Mouse (Mus musculus) right cerebral cortex, postnatal 36 days (tissue): ENCODE measurements at regions not wholly inside any gene's neighbourhood (a gene's known extent, or its start where the extent isn't known, plus 50 kb on each side); places are given as distances from the start of the nearest gene placed in this dataset.

Experiments used
- DNase-seq, 2 experiments: peaks; one replicate each; pipeline ENCODE4 v3.0.0; 2022; ENCODE audit warnings: low spot score in 2 of 2, mixed read lengths in 1 of 2

- no peak for DNase-seq
Observed at GRCm38 (mm10) chr1:92340644-92341043, 133.0 kb downstream of the Ndufa10 start.

- no peak for DNase-seq
Observed at GRCm38 (mm10) chr1:92338589-92338988, 135.1 kb downstream of the Ndufa10 start.

DNA sequence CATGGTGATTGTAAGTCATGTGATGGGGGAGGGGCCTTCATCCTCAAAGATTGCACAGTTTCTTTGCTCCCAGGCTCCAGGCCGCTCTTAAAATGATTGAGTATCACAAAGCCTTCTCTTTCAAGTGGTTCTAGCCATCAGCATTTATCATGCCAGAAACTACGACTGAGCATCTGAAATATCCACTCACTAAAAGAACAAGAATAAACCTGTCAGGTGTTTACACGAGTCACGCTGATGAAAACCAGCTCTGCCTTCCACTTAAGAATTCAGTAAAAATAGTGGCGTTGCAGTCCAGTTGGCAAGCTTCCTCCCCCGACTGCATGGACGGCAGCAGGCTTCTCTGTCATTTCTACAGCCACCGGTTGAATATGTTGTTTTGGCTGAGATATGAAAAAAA is 136.2 kb downstream of the Ndufa10 start:
- DNase-seq = no peak

DNA sequence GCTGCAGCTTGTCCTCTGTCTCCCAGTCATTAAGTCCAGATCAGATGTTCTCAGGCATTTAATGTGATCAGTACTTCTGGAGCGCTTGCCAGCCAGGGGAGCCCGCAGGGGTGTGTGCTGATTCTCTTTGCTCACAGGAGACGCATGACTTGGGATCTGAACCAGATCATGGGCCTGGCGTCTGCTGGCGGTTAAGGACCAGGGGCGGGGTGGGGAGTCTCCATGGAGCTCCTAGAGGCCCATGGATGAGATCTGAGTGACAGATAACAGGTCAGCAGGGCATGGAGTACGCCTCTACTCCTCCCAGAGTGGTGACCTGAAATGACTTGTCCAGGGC is 136.7 kb upstream of the Hdac4 start:
- no peak for DNase-seq

- DNase-seq = no peak
Observed at GRCm38 (mm10) chr1:92331559-92332247, 136.2 kb upstream of the Hdac4 start.

GRCm38 (mm10) chr1:92330181-92330580 is 134.7 kb upstream of the Hdac4 start:
- no peak for DNase-seq

DNA sequence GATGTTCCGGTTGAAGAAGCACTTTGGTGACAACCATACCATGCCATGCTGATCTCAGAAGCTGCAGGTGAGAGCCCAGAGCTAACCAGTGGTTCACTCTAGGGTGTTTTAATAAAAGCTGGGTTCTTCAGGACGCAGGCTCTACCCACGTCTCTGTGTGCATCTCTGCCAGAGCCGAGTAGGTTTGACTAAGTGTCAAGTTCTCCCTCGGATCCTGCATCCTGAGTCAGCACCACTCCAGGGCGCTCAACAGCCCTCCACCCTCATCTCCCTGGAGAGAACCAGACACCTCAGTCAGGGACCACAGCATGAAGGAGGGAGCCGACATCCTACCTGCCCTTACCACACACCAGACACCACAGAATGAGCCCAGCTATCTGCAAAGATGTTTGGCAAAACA is 134.0 kb upstream of the Hdac4 start:
- no peak for DNase-seq

- DNase-seq = no peak
Observed at GRCm38 (mm10) chr1:92327141-92327540, 131.6 kb upstream of the Hdac4 start.

DNA sequence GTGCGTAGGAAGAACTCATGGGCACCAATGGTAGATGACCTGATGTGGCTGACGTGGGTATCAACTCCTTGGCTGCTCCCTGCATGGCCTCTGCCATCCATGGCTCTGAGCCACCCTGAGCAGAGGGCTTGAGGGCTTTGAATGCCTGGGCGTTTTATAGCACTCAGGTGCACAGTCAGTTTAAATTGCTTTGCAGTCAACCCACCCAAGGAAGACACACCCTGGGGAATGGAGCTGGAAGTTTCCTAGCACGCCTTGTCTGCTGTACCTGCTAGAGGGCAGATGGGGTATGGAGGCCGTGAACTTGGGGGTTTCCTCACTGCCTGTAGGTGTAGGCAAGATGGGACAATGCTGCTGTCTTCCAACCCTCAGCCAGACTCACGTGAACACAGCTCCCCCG is 129.8 kb upstream of the Hdac4 start:
- no peak for DNase-seq

- peak in 1 of 2 experiments; percentile 25 for DNase-seq
Observed at GRCm38 (mm10) chr1:92324091-92324950, 128.8 kb upstream of the Hdac4 start.

DNA sequence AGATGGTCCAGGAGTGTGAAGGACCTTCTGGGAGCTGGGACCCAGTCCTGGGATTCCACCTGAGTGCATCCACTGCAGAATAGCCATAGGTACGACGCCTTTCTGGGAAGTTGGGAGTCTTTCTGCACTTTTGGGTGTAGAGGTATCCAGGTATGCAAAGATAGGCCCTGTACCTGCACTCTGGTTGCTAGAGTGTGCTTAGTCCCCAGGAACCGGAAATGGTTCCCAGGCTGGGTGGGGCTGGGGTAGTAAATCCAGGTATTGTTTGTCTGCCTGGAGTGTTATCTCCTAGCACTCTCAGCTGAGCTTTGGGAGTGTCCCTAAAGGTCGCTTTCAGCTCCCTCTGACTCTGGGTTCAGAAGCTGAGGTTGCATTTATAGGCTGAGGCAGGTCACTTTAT is 121.6 kb upstream of the Hdac4 start:
- no peak for DNase-seq

DNA sequence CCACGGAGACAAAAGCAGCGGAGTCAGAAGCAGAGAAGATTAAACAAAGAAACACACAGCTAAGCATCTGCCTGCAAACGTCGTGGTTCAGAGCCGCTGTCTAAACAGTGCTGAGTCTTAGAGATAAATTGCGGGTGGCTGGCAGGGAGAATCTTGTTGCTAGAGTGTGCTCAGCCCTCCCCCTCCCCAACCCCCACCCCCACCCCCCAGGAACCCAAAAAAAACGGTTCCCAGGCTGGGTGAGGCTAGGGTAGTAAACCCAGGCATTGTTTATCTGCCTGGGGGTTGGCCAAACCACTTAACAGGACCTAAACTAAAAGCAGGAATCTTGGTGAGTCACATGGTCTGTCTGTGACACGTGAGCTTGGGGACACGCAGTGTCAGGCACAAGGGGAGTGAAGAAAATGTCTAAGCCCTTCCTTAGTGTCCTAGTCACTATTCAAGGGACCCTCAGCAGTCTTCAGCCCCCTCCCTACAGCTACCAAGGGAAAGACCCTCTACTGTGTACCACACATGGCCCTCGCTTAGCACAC is 120.8 kb upstream of the Hdac4 start:
- DNase-seq = no peak

- no peak for DNase-seq
Observed at GRCm38 (mm10) chr1:92313001-92313597, 117.6 kb upstream of the Hdac4 start.

GRCm38 (mm10) chr1:92309883-92310282 is 114.4 kb upstream of the Hdac4 start:
- DNase-seq = peak; percentile 18 to 48

DNA sequence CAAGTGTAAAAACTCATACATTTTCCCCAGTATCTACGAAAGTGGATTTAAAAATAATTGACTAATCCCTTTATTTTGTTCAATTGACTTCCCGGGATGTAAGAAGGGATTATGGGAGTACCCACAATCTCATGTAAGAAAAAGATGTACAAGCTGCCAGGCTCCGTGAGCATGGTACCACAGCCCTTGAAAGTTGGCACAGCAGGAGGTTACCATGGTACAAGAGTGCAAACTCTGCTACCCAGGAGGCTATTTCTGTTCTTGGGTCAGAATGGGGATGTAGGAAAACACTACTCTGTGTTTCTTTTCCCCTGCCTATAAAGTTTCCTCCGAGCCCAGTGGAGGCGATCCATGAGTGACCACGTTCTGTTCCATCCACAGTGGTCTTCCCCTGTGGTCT is 113.9 kb upstream of the Hdac4 start:
- no peak for DNase-seq

DNA sequence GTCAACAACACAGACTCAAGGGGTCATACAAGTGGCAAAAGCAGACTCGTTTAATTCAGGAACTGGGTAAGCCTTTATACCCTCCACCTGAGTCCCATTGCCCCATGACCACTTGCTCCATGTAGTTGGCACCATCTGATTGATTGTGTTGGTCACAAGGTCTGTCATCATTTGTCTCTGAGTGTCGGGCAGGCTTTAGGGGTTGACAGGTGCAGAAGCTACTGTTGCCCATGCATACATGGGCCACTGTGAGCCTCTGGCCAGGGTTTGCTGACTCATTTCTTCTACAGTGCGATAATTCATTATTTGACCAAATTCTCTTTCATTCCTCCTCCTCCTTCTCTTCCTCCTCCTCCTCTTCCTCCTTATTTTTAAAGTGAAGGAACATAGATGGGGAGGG is 113.0 kb upstream of the Hdac4 start:
- no peak for DNase-seq

DNA sequence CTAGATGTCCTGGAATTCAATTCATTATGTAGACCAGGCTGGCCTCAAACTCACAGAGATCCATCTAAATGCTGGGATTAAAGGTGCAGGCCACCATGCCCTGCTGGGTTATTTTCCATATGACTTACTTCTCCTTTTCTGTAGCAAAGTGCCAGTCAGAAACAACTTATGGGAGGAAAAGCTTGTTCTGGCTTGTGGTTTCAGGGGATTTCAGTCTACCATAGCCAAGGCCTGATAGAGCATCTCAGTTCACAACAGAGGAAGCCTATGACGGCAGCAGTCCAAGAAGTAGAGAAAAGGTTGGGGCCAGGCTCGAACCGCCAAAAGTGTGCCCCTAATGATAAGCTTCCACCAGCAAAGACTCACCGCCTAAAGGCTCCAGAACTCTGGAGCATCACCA is 110.5 kb upstream of the Hdac4 start:
- no peak for DNase-seq

DNA sequence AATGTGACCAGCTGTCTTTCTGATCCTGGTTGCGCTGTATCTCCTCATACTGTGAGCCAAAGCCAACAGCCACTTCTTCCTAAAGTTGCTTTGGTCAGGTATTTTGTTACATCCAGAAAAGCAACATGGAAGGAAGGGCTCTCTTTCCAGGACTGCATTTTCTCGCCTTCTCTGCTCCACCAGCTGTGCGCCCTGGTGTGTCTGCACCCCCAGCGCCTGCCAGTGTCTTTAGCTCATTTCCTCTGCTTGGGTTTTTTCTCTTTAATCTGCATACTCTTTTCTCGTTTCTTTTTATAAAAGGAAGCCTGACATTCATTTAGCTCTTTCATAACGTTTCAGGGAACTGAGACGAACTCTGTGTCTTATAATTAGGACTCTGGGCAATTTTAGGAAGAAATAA is 103.5 kb upstream of the Hdac4 start:
- DNase-seq = peak; percentile 52 to 75

- no peak for DNase-seq
Observed at GRCm38 (mm10) chr1:92292681-92293380, 97.3 kb upstream of the Hdac4 start.

GRCm38 (mm10) chr1:92286966-92287342 is 91.5 kb upstream of the Hdac4 start:
- no peak for DNase-seq

DNA sequence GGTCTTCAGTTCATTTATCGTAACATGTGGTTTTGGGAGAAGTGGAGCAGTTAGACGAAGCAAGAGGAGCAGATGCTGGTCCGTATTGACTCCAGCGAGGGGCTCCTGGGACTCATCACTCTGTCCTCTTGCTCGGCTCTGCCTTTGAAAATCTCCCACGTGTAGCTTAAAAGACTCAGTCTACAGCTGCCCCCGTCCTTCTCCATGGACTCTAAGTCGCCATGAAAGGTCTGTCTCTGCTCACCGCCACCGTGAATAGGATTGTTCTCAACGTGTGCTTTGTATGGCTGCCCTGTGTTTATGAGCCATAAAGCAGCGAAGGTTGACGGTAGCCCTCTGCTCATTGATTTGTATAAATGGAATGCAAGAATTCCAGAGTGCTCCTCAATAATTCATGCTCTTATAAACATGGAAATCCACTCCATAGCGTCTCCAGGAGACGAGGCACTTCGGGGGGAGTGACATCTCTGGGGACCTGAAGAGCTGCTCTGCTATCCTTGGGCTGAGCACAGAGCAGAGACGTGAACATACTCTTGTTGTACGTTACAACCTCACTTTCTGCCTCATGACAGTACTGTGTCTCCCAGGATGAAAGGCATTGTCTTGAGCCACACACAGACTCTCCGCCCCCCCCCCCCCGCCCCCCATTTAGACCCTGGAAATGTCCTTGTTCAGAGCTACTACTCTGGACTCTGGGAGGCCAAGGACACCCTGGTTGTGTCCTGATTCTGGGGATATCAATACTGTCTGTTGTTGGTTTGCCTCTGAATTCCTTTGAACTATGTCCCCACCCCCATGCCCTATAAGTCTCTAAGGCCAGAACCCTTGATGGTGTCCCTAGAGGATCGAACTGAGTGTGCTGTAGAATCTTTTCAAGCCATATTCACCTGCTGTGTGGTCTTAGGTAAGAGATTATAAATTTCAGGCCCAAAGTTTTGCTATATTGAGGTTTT is 90.8 kb upstream of the Hdac4 start:
- no peak for DNase-seq
